In the genomic region with DNA sequence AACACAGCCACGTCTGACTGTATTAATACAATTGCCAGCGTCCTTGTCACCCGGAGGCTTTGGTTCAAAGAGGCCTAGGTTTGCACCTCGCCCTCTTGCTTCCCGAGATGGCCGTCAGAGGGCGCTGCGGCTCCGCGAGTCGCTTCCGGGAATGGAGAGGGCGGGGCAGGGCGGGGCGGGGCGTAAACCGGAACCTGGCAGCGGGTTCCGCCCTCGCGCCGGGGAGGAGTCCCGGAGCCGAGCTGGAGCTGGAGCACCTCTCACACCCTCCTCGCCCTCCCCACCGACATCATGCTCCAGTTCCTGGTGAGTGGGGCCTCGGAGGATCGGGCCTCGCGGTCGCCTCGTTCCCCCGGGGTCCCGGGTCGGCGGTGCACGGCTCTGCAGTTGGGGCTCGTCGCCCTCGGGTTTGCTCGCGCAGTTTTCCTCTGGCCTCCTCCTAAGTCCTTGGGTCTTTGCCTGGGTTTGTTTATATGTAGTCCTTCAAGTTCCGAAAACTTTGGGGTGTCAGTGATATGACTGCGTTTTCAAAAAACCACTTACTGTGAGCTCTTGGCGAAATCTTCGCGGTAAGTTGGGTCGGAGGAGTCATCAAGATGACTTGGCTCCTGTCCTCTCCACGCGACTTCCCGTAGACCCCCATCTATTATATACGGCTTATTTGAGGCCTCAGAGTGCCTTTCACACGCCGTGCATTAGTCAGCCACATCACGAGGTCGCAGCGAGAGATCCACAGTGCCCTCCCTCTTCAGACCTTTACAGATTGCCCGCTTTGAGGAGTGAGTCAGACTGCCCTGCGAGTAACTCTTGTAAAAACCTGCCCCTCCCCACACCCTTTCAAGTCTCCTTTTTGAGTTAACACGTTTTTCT, we compare ENCODE assay signal across 7 mouse cellular contexts. TPM values are rescaled to one million over a fixed set of nuclear protein-coding genes. Genes with fewer than 3 reads are reported as not detected.
A peak's percentile ranks its signal among the peaks of the same experiment; 100 is the strongest.
DNase-seq lines count a peak whose midpoint lies in the region; ATAC-seq and TF ChIP-seq lines count a peak whose summit lies in the region.

No protein-coding gene starts in this region.

- peak overlapping the region; percentile 67 for H3K4me2 ChIP-seq in intestine, postnatal 0 days (replicated peaks; ENCODE audit: low read depth)
- peak overlapping the region; percentile 65 for H3K4me2 ChIP-seq in limb, embryonic 11.5 days (ENCODE audit: low read depth, severe bottlenecking)
- H3K4me2 ChIP-seq in midbrain, embryonic 14.5 days (ENCODE audit: low read length) = peak overlapping the region; percentile 72

- H3K27me3 ChIP-seq in intestine, postnatal 0 days (replicated peaks; ENCODE audit: control insufficient read depth, insufficient read depth, low read length) = no peaks in the 10 kb centered on the region
- H3K27me3 ChIP-seq in limb, embryonic 11.5 days (ENCODE audit: control insufficient read depth, insufficient read depth, low read length) = no peaks in the 10 kb centered on the region
- H3K27me3 ChIP-seq in midbrain, embryonic 14.5 days (ENCODE audit: control insufficient read depth, insufficient read depth, low read length) = no peaks in the 10 kb centered on the region

- H3K27ac ChIP-seq in intestine, postnatal 0 days (ENCODE audit: low read depth, low read length) = peak overlapping the region; percentile 82
- H3K27ac ChIP-seq in limb, embryonic 11.5 days (replicated peaks; ENCODE audit: low read depth, low read length) = 0 out of 2 replicates have a peak overlapping the region, but pooled peaks have one; percentile 39
- peak overlapping the region; percentile 64 for H3K27ac ChIP-seq in midbrain, embryonic 14.5 days (replicated peaks; ENCODE audit: low read depth, low read length)

- ATAC-seq in intestine, postnatal 0 days = peak; percentile 97
- peak; percentile 89 for ATAC-seq in limb, embryonic 11.5 days (ENCODE audit: insufficient number of reproducible peaks, low FRiP score, low TSS enrichment, low read depth)
- ATAC-seq in midbrain, embryonic 14.5 days (ENCODE audit: low FRiP score, low TSS enrichment) = peak; percentile 89

- TF ChIP-seq CTCF in intestine, postnatal 0 days (IDR thresholded peaks at IDR 0.05; ENCODE audit: low read depth) = peak; percentile 93

- under 1% methylated on average over 55 of the region's 60 CpGs for WGBS in intestine, postnatal 0 days
- under 1% methylated on average over 60 of the region's 60 CpGs for WGBS in limb, embryonic 11.5 days
- under 1% methylated on average over 60 of the region's 60 CpGs for WGBS in midbrain, embryonic 14.5 days

- peak overlapping the region; percentile 60 for H3K4me3 ChIP-seq in intestine, postnatal 0 days (ENCODE audit: low read depth, low read length)
- peak overlapping the region; percentile 84 for H3K4me3 ChIP-seq in limb, embryonic 11.5 days (ENCODE audit: low read depth, low read length)
- peak overlapping the region; percentile 75 for H3K4me3 ChIP-seq in midbrain, embryonic 14.5 days (replicated peaks; ENCODE audit: low read depth, low read length)

- H3K4me1 ChIP-seq in intestine, postnatal 0 days (replicated peaks; ENCODE audit: control insufficient read depth, insufficient read depth, low read length) = peaks cover 5% of the 10 kb centered on the region; the same call in 1 of the 2 replicates
- peaks cover 15% of the 10 kb centered on the region for H3K4me1 ChIP-seq in limb, embryonic 11.5 days (ENCODE audit: control insufficient read depth, insufficient read depth, low read length)
- peaks cover 23% of the 10 kb centered on the region for H3K4me1 ChIP-seq in midbrain, embryonic 14.5 days (ENCODE audit: control insufficient read depth, insufficient read depth, low read length)

- H3K36me3 ChIP-seq in intestine, postnatal 0 days (ENCODE audit: control insufficient read depth, insufficient read depth) = 0 out of 2 replicates have a peak, but pooled peaks cover 3% of the 10 kb centered on the region
- H3K36me3 ChIP-seq in limb, embryonic 11.5 days (ENCODE audit: control insufficient read depth, insufficient read depth, low read length) = no peaks in the 10 kb centered on the region
- H3K36me3 ChIP-seq in midbrain, embryonic 14.5 days (ENCODE audit: control insufficient read depth, insufficient read depth, low read length) = no peaks in the 10 kb centered on the region

- H3K9me3 ChIP-seq in intestine, postnatal 0 days (ENCODE audit: control insufficient read depth) = no peaks in the 10 kb centered on the region
- no peaks in the 10 kb centered on the region for H3K9me3 ChIP-seq in limb, embryonic 11.5 days (ENCODE audit: control insufficient read depth, low read length)
- no peaks in the 10 kb centered on the region for H3K9me3 ChIP-seq in midbrain, embryonic 14.5 days (ENCODE audit: control insufficient read depth, low read length)

- peak; percentile 96 for DNase-seq in adrenal gland, postnatal 10 days
- DNase-seq in embryo, embryonic 9.5 days (ENCODE audit: extremely low spot score) = peak; percentile 95
- peak; percentile 17 for DNase-seq in gonadal fat pad, adult 2 months (ENCODE audit: low read depth)
- peak; percentile 97 for DNase-seq in limb, embryonic 11.5 days (ENCODE audit: low spot score)
- peak; percentile 93 for DNase-seq in midbrain, embryonic 14.5 days
- DNase-seq in spleen, adult 18-20 months = peak; percentile 79 to 88

- H3K9ac ChIP-seq in intestine, postnatal 0 days (ENCODE audit: low read depth, low read length) = peak overlapping the region; percentile 71
- peak overlapping the region; percentile 78 for H3K9ac ChIP-seq in limb, embryonic 11.5 days (ENCODE audit: low read length)
- peak overlapping the region; percentile 76 for H3K9ac ChIP-seq in midbrain, embryonic 14.5 days (replicated peaks; ENCODE audit: low read length)

RNA-seq across cellular contexts. Expression of a gene that starts 55.2 kb away (rescaled TPM):
- total RNA-seq in adrenal gland, postnatal 10 days (2021) = under 1 TPM; 0.30 to 0.33 TPM
- polyA plus RNA-seq in gonadal fat pad, adult 2 months (2012; rRNA removed) = 4.1 and 5.7 TPM in 2 replicates
- 0.72 and 0.76 TPM in 2 replicates for polyA plus RNA-seq in intestine, postnatal 0 days (2015; fragmentation: Nextera tagmentation; extraction: Ambion mirVana)
- 0.13 and 0.24 TPM in 2 replicates for polyA plus RNA-seq in limb, embryonic 11.5 days (2014; fragmentation: Nextera tagmentation; extraction: Ambion mirVana)
- 0.19 and 3.3 TPM in 2 replicates for polyA plus RNA-seq in midbrain, embryonic 14.5 days (2014; fragmentation: Nextera tagmentation; extraction: Ambion mirVana)

Comparison
In these comparisons a context has a peak if more than half of its experiments do, and no peak if none do; other contexts are left out.
1. Peak in every context shown above with its lines: DNase-seq, ATAC-seq, H3K4me3 ChIP-seq and H3K27ac ChIP-seq.
2. DNase-seq: peak in every context shown above with its lines; median percentile 97 in limb, embryonic 11.5 days; 96 in adrenal gland, postnatal 10 days; 95 in embryo, embryonic 9.5 days; 93 in midbrain, embryonic 14.5 days; 84 in spleen, adult 18-20 months; 17 in gonadal fat pad, adult 2 months.